Mouse (Mus musculus): Measurements from ENCODE around the gene Tmem184c. TPM values are rescaled to one million over a fixed set of nuclear protein-coding genes. Genes with fewer than 3 reads are reported as not detected.

Tmem184c gene
- polyA plus RNA-seq (2012; rRNA removed) = 0.65 and 0.88 TPM in 2 replicates

DNA sequence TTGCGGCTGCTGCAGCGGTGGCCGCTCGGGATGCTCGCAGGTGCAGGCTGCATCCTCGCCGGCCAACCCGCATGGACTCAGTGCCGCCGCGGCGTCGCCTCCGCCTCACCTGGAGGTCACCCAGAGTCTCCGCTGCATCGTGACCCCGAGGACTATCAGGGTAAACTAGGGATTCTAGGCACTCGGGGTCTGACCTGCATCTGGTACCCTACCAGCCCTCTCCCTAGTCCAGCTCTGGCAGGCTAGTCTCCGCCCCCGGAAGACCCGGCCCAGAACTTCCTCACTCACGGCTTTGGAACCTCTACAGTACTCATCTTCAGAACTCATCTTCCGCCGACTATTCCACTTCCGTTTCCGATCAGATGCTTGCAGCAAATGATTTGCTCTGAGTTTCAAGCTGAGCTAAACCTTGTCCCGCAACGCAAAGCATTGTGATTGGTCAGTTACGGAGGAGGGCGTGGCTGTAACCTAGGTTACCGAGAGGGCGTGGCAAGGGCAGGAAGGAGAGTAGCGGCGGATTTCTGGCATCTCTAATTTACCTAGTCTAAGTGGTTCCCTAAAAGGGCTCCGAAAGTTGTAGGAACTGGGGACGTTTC lies at the start of gene Tmem184c:
Tmem184c (minus strand) TSS at position 325 of the 596 bp plus-strand sequence.

DNA sequence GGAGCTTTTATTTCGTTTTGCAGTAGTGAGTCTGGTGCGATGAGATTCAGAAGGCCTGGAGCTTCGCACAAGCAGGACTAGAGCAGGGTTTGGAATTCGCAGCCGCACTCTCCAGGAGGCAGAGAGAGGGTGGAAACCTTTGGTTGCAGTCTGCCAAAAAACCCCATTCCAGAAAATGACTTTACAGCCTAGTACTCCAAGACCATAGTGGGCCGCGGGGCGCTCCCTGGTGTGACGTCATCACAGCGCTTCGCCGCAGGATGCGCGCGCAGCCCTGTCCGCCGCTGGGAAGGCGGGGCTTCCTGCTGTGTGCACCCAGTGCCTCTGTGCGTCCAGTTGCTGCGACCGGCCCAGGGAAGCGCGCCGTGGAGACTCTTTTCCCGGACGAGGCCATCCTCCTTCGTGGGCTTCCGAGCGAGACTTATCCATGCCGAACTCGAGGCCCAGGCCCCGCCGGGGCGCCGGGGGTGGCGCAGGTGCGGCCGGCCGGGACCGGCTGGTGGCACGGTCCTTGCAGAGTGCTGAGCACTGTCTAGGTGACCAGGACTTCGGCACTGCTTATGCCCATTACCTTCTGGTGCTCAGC lies 61.3 kb downstream of the Tmem184c start, which contains the start of gene Prmt9:
Prmt9 (plus strand) TSS at position 277 of the 586 bp plus-strand sequence.

Other genes starting within 250 kb of the Tmem184c start
- 8.0 and 9.5 TPM in 2 replicates for gene Arhgap10, start 92.7 kb downstream of the Tmem184c start, polyA plus RNA-seq (2012; rRNA removed)
- gene Prmt9, start 61.3 kb downstream of the Tmem184c start, polyA plus RNA-seq (2012; rRNA removed) = 1.8 and 2.7 TPM in 2 replicates
- 0.97 and 2.5 TPM in 2 replicates for gene Ednra, start 113.8 kb upstream of the Tmem184c start, polyA plus RNA-seq (2012; rRNA removed)